Mouse (Mus musculus): ENCODE data around the gene Cnnm3.
A peak's percentile ranks its signal among the peaks of the same experiment; 100 is the strongest.

Cnnm3 gene

DNA sequence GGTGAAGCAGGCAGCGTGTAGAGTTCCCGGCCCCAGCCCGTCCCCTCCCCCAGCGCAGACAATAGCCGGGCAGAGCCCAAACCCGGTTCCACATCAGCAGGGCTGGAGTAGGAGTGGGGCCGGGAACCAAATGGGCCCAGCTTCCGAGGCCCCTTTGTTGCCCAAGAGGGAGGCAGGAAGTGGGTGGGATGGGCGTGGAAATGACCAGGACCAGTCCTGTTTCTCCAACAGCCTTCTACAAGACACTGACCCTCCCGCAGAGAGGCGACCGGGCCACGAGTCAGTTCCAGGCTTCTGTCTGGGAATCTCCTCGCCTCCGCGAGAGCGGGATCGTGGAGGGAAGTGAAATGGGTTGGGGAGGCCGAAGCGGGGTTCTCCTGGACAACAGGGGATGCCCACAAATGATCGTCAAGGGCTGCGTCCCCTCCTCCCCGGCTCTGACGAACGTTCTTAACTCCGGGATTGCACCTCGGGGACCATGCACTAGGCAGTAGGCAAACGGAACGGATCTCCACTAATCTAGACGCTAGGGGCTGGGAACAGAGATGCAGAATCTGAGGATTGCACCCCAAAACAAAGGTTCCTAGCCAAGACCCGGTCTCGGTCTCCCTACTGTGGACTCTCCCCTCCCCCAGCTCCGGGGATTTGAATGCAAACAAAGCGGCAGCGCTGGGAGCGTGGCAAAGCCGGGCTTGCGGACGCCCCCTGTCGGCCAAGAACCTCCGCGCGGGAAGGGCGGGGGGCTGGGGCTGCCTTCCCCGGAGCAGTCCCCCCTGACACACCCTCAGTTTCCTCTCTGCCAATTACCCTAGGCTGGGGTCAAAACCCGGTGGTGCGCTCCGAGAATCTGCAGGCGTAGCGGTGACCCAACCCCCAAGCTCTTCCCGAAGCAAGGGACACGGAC, 45.1 kb downstream of the Cnnm3 start:
- peak; percentile 96 for DNase-seq (ENCODE audit: low read depth)

DNA sequence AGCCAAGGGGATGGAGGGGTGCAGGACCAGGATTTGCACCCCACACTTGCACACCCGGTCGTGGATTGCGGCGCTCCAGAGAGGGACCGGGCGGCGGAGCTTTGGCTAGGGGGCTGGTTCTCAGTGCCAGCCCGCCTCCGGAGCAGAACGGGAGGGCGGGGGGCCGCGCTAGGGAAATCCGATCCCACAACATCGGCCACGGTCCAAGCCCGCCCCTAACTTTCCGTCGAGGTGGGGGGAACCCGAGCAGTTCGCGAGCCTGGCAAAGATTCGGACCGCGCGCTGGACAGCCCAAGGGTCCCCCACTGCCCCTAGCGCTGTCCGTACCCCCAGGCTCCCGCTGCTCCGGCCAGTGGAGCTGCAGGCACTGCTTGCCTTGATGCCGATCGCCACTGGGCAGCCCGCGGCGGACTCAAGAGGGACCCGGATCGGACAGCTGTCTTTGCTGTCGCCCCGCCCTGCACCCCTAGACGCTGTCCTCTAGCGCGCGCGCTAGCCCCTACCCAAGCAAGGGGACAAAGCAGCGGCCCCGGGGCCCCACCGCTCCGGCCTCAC, 45.9 kb downstream of the Cnnm3 start:
- DNase-seq (ENCODE audit: low read depth): peak; percentile 90

- DNase-seq (ENCODE audit: low read depth): peak; percentile 66
These were observed 46.6 kb downstream of the Cnnm3 start, which contains the start of gene Sema4c for GRCm38 (mm10) chr1:36558031-36558993. Gene Sema4c, minus strand, starts transcription at chr1:36558349.

GRCm38 (mm10) chr1:36559256-36559655, 47.6 kb downstream of the Cnnm3 start:
- DNase-seq (ENCODE audit: low read depth): no peak

GRCm38 (mm10) chr1:36559888-36560287, 48.2 kb downstream of the Cnnm3 start:
- DNase-seq (ENCODE audit: low read depth): no peak

DNA sequence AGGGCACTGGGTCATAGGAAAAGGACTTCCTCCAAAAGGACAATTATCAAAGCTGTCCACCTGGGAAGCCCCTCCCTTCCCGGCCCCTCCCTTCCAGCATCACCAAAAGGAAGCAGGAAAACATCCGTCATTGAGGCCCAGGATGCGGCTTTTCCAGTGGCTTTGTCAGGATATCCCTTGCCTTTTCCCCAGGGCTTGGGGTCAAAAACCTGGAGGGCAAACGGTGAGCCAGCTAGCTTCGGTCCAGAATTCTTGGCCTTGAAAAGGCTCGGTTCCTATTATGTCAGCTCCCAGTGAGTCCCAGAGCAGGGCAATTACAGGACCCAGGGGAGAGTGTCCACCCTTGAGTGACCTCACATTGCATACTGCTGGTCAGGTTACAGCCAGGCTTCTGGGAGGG, 49.2 kb downstream of the Cnnm3 start:
- DNase-seq (ENCODE audit: low read depth): no peak

DNA sequence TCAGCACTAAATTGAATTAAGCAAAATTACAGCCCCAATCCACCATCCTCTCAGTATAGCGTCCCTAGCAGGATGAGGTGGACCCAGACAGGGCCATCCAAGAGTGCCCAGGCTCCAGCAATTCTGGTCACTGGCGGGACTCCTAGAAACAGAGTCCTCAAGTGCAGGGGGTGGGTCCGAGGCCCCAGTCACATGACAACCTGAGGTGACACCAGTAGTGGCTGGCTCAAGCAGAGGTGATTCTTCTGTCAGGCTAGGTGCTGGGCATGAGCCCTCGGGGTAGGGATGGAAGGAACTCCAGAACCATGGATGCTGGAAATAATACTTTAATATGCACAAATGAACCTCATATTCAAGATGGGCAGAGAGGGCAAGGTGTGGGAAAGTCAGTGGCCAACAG, 50.7 kb downstream of the Cnnm3 start:
- no peak for DNase-seq (ENCODE audit: low read depth)

- DNase-seq (ENCODE audit: low read depth): no peak
These were observed 51.5 kb downstream of the Cnnm3 start for GRCm38 (mm10) chr1:36563197-36563596.

GRCm38 (mm10) chr1:36563632-36564031, 52.0 kb downstream of the Cnnm3 start:
- no peak for DNase-seq (ENCODE audit: low read depth)

- DNase-seq (ENCODE audit: low read depth): no peak
These were observed 52.4 kb downstream of the Cnnm3 start for GRCm38 (mm10) chr1:36564101-36564500.

DNA sequence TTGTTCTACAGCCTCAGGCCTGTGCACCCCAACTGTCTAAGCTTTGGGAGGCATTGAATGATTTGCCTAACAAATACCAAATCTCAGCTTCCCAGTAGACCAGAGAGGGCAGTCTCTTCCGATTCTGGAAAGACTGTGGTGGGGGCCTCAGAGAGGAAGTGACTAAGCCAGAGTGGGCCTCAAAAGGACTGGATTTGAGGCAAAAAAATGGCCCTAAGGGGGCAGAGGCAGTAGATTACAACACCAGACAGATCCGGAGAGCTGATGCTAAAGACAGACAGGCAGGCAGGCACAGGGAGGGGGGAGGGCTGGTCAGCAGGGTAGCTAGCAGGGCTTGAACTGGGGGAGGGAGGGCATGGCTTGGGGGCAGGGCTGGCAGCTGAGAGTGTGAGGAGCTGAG, 54.8 kb downstream of the Cnnm3 start:
- DNase-seq (ENCODE audit: low read depth): peak; percentile 28

- no peak for DNase-seq (ENCODE audit: low read depth)
These were observed 56.3 kb downstream of the Cnnm3 start for GRCm38 (mm10) chr1:36567818-36568603.

DNA sequence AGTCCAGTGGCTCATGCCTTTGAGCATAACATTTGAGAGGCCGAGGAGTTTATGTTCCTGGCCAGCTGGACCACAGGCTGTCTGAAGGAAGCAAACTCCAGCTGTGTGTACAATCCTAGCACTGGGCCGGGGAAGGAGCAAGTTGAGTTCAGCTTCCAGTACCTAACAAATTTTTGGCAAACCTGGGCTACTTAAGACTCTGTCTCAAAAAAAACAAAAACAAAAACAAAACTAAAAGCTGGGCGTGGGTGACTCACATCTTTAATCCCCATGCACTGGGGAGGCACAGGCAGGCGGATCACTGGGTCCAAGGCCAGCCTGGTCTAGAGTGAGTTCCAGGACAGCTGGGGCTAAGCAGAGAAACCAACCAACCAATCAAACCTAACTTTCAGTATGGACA, 57.1 kb downstream of the Cnnm3 start:
- peak; percentile 42 for DNase-seq (ENCODE audit: low read depth)

DNA sequence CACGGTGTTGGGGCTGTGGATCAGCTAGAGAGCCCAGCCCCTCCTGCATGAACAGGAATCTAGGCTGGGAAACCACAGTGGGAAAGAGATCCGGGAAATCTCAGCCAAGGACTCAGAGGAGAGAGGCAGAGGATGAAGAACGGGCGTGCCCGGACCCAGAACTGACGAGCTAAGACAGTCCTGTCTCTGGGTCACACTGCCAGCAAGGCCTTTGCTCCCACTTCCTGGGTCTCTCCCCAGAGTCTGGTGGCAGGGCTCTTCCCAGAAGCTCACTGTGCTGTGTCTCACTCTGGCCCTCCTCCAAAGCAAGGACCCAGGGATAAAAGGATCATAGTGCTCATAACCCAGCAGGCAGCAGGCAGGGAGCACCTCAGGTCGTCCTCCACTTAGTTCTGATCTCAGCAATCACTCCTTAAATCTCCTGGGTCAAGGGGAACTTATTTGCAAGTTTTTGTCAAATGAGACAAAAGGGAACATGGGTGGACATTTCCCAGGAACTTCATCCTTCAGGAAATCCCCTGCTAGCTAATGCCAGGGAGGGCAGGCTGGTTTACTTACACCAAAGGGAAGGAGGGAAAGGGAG, 58.1 kb downstream of the Cnnm3 start:
- DNase-seq (ENCODE audit: low read depth): no peak

DNA sequence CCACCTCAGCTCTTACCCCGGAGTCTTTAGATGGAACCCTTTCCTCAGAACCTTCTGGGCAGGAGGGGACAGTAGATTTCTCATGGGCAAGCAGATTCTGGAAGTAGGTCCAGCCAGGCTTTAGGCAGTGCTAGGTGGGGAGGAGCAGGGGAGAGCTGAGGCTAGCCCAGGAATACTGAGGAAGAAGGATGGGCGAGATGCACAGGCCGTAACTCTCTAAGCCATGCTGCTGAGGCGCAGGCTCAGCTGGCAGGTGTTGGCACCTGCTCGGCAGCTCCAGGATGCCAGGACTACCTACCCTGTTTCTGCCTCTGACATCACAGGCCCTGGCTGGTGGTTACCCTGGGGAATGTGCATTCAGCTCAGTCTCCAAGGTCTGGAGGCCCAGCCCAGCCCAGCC, 58.7 kb downstream of the Cnnm3 start:
- DNase-seq (ENCODE audit: low read depth): no peak

DNA sequence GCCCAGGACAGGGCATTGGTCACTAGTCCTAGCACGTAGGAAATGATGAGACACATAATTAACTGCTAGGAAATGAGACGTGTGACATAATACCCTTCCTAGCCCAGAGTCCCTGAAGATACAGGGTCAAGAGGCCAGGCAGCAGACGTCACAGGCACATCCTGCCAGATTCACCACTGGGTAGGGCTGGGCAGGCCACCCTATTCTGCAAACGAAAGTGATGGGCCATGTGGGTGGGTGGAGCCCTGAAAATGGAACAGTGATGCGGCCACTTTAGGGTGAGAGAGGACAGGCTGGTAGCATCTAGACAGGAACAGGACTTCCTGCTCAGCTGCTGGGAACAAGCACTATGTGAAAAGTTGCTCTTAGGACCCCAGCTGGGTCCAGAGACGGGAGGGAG, 60.0 kb downstream of the Cnnm3 start:
- DNase-seq (ENCODE audit: low read depth): no peak

GRCm38 (mm10) chr1:36572140-36572700, 60.6 kb downstream of the Cnnm3 start:
- no peak for DNase-seq (ENCODE audit: low read depth)

DNA sequence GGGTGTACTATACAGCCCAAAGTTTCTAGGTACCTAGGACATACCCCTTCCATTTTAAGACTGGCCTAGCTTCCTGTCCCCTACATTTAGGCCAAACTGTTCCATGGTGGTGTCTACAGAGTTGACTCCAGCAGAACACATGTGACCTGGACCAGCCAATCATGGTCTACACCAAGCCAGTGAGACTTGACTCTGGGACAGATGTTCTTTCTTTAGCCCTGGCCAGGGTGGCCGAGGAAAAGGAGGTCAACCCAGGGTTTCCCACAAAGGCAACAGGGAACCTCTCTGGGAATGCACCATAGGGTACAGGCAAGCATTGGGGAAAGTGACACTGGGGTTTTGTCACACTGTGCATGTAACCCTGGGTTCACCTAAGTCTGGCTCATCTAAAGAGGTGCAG, 61.0 kb downstream of the Cnnm3 start:
- no peak for DNase-seq (ENCODE audit: low read depth)

DNA sequence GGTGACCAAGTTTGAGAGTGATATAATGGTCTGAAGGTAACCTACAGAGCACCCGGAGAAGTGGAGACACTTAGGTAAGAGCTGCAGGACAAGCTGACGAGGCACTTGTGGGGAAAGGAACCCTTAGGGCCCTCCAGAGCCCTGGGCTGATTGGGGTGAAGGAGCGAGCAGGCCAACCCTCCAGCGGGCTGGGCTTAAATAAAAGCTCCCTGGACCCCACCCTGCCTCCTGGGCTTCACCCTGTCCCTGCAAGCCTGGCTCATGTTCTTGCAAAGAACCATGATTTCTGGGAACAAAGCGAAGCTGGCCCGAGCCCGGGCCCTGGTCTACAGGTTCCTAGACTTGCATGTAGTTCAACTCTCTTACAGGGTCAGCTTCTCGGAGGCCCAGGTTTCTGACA, 61.9 kb downstream of the Cnnm3 start:
- no peak for DNase-seq (ENCODE audit: low read depth)

GRCm38 (mm10) chr1:36574196-36574955, 62.7 kb downstream of the Cnnm3 start:
- DNase-seq (ENCODE audit: low read depth): no peak
